Mouse (Mus musculus): ENCODE measurements around the gene Trak1. TPM values are rescaled to one million over a fixed set of nuclear protein-coding genes. Genes with fewer than 3 reads are reported as not detected.

Gene Trak1
- polyA plus RNA-seq, 1 experiment from 2014 or later, result 21.2 TPM

DNA sequence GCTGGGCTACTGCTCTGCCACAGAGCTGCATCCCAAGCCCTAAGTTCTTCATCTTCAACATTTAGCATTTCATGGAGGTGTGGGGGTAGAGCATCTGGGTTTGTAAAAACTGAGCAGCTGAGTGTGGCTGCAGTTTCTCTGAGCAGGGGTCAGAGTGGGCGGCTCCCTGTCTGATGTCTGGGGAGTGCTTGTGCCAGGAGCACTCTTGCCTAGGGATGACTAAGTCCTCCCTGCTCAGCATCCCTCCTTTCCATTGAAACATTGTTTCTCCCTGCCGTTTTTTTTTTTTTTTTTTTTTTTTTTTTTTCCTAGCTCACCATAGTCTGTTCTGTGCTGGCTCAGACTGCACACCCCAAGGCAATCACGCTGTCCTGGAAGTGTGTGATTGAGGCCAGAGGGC is 53.3 kb downstream of the Trak1 start:
- no peak overlapping the region for H3K9ac ChIP-seq (ENCODE audit: low read depth, low read length)
- H3K4me2 ChIP-seq (replicated peaks; ENCODE audit: low read depth, low read length), result no peak overlapping the region
- peaks cover 18% of the 10 kb centered on the region for H3K4me1 ChIP-seq (replicated peaks; ENCODE audit: control insufficient read depth, insufficient read depth, low read length)
- no peaks in the 10 kb centered on the region for H3K36me3 ChIP-seq (ENCODE audit: control insufficient read depth, insufficient read depth, low read length)
- 41% methylated on average over 3 of the region's 3 CpGs for WGBS
- ATAC-seq (ENCODE audit: low FRiP score) (no peak), DNase-seq (ENCODE audit: low spot score) (no peak)
- no peaks in the 10 kb centered on the region for H3K9me3 ChIP-seq (ENCODE audit: control insufficient read depth, low read length)
- no peaks in the 10 kb centered on the region for H3K27me3 ChIP-seq (ENCODE audit: control insufficient read depth, insufficient read depth, low read length)
- H3K4me3 ChIP-seq (ENCODE audit: low read depth, low read length), result no peak overlapping the region
- no peak overlapping the region for H3K27ac ChIP-seq (ENCODE audit: low read depth, low read length)

DNA sequence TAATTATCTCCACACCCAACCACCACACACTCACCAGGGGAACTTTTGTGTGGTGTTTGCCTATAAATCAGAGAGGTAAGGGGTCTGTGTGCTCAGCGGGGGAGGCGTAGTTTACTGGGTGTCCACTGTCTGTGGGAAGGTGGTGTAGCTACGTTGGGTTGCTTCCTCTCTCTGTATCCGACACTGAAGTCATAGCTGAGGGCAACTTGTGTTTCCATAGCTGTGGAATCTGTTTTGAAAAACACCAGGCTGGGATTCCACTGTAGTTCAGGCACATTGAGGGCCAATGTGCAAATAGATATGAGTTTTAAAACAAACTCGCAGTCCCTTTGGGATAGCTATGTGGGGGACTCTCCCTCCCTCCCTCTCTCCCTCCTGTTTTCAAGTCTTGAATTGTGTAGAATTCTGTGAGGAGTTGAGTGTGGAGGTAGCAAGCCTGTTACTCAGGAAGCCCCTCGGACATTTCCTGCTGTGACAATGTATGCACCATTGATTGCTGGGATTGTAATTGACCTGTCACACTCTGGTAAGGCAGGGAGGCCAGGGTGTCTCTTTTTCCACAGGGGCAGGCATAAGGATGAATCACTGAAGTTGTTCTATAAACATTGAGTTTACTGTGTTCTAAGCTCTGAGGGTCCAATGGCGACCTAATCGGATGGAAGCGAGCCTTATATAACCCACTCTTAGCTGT is 54.2 kb downstream of the Trak1 start:
- no peaks in the 10 kb centered on the region for H3K9me3 ChIP-seq (ENCODE audit: control insufficient read depth, low read length)
- H3K27me3 ChIP-seq (ENCODE audit: control insufficient read depth, insufficient read depth, low read length), result no peaks in the 10 kb centered on the region
- no peak overlapping the region for H3K4me2 ChIP-seq (replicated peaks; ENCODE audit: low read depth, low read length)
- H3K4me3 ChIP-seq (ENCODE audit: low read depth, low read length), result no peak overlapping the region
- DNase-seq (ENCODE audit: low spot score) (no peak), ATAC-seq (ENCODE audit: low FRiP score) (no peak)
- peaks cover 18% of the 10 kb centered on the region for H3K4me1 ChIP-seq (replicated peaks; ENCODE audit: control insufficient read depth, insufficient read depth, low read length)
- no peak overlapping the region for H3K9ac ChIP-seq (ENCODE audit: low read depth, low read length)
- no peak overlapping the region for H3K27ac ChIP-seq (ENCODE audit: low read depth, low read length)
- no peaks in the 10 kb centered on the region for H3K36me3 ChIP-seq (ENCODE audit: control insufficient read depth, insufficient read depth, low read length)
- 53% methylated on average over 9 of the region's 9 CpGs for WGBS

- Histone ChIP-seq H3K4me3 (ENCODE audit: low read depth, low read length) (no peak overlapping the region), H3K9ac (ENCODE audit: low read depth, low read length) (no peak overlapping the region), H3K4me1 (replicated peaks; ENCODE audit: control insufficient read depth, insufficient read depth, low read length) (peaks cover 18% of the 10 kb centered on the region), H3K36me3 (ENCODE audit: control insufficient read depth, insufficient read depth, low read length) (no peaks in the 10 kb centered on the region), H3K27ac (ENCODE audit: low read depth, low read length) (no peak overlapping the region; the same call in 1 of the 2 replicates), H3K27me3 (ENCODE audit: control insufficient read depth, insufficient read depth, low read length) (no peaks in the 10 kb centered on the region), H3K9me3 (ENCODE audit: control insufficient read depth, low read length) (no peaks in the 10 kb centered on the region), H3K4me2 (replicated peaks; ENCODE audit: low read depth, low read length) (no peak overlapping the region)
- ATAC-seq (ENCODE audit: low FRiP score) (peak; percentile 25; the same call in 1 of the 2 replicates), DNase-seq (ENCODE audit: low spot score) (peak; percentile 67)
- WGBS, result 24% methylated on average over 11 of the region's 11 CpGs
Measured at GRCm38 (mm10) chr9:121352131-121352606, 54.9 kb downstream of the Trak1 start.

DNA sequence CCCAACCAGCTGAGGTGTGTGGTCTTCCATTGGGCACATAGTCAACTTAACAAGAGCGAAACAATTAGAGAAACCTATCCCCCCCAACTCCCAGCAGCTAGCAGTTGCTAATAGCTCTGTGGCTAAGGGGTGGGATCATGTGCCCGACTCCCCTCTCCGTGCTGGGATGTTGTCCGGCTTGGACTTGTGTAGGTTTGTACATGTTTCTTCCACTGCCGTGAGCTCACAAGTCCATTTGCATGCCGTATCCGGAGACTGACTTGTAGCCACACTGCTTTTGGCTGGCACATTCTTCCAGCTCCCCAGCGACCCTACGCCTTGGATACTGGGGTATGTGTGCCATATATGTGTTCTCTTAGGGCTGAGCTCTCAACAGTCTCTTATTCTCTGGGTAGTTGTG is 55.4 kb downstream of the Trak1 start:
- whole genome bisulfite sequencing, result 87% methylated on average over 9 of the region's 9 CpGs
- no peak overlapping the region for H3K27ac ChIP-seq (ENCODE audit: low read depth, low read length)
- peaks cover 17% of the 10 kb centered on the region for H3K4me1 ChIP-seq (replicated peaks; ENCODE audit: control insufficient read depth, insufficient read depth, low read length)

GRCm38 (mm10) chr9:121354792-121355390 is 57.6 kb downstream of the Trak1 start:
- Histone ChIP-seq H3K4me1 (replicated peaks; ENCODE audit: control insufficient read depth, insufficient read depth, low read length) (peaks cover 15% of the 10 kb centered on the region), H3K4me2 (replicated peaks; ENCODE audit: low read depth, low read length) (no peak overlapping the region), H3K27ac (ENCODE audit: low read depth, low read length) (no peak overlapping the region), H3K36me3 (ENCODE audit: control insufficient read depth, insufficient read depth, low read length) (no peaks in the 10 kb centered on the region), H3K9me3 (ENCODE audit: control insufficient read depth, low read length) (no peaks in the 10 kb centered on the region), H3K9ac (ENCODE audit: low read depth, low read length) (no peak overlapping the region), H3K27me3 (ENCODE audit: control insufficient read depth, insufficient read depth, low read length) (no peaks in the 10 kb centered on the region), H3K4me3 (ENCODE audit: low read depth, low read length) (no peak overlapping the region)
- no peak for DNase-seq (ENCODE audit: low spot score)
- WGBS, result 68% methylated on average over 4 of the region's 4 CpGs
- ATAC-seq (ENCODE audit: low FRiP score), result no peak

More for the DNA sequence above, 55.4 kb downstream of the Trak1 start:
- no peak overlapping the region for H3K4me3 ChIP-seq (ENCODE audit: low read depth, low read length)
- H3K9me3 ChIP-seq (ENCODE audit: control insufficient read depth, low read length), result no peaks in the 10 kb centered on the region
- H3K9ac ChIP-seq (ENCODE audit: low read depth, low read length), result no peak overlapping the region
- no peak overlapping the region for H3K4me2 ChIP-seq (replicated peaks; ENCODE audit: low read depth, low read length)
- H3K36me3 ChIP-seq (ENCODE audit: control insufficient read depth, insufficient read depth, low read length), result no peaks in the 10 kb centered on the region
- H3K27me3 ChIP-seq (ENCODE audit: control insufficient read depth, insufficient read depth, low read length), result no peaks in the 10 kb centered on the region
- no peak for DNase-seq (ENCODE audit: low spot score)
- no peak for ATAC-seq (ENCODE audit: low FRiP score)

DNA sequence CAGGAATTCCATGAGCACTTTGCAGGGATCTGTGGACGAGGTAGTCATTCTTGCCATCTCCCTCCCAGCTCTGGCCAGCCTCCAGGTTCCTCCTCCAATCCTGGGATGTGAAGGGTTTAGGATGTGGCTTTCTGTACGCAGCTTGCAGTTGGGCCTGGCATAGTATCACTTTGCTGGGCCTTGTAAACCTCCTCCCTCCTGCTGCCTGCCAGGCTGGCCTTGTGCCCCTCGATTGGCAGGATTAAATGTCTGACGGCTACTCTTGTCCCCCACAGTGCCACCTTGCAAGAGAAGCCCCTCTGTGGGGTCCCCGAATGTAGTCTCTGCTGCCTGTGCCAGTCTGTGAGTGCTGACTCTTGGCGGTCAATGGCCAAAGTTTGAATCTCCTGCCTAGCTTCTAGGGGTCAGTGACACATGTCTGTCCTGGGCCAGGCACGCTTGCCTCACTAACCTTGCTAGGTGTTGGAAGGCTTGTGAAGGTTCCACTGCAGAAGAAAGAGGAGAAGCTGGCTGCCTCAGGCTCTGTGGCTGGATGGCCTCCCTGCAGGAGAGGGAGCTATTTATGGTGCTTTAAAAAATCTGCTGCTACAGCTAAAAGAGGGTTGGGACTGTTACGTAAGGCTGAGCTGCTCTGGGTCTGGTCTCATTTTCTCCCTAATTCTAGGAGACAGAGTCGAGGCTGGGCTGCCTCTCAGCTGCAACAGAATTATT is 58.3 kb downstream of the Trak1 start:
- Histone ChIP-seq H3K9ac (ENCODE audit: low read depth, low read length) (no peak overlapping the region), H3K4me3 (ENCODE audit: low read depth, low read length) (no peak overlapping the region), H3K4me2 (replicated peaks; ENCODE audit: low read depth, low read length) (no peak overlapping the region), H3K9me3 (ENCODE audit: control insufficient read depth, low read length) (no peaks in the 10 kb centered on the region), H3K4me1 (replicated peaks; ENCODE audit: control insufficient read depth, insufficient read depth, low read length) (peaks cover 19% of the 10 kb centered on the region), H3K27me3 (ENCODE audit: control insufficient read depth, insufficient read depth, low read length) (no peaks in the 10 kb centered on the region), H3K27ac (ENCODE audit: low read depth, low read length) (no peak overlapping the region), H3K36me3 (ENCODE audit: control insufficient read depth, insufficient read depth, low read length) (no peaks in the 10 kb centered on the region)
- DNase-seq (ENCODE audit: low spot score) (no peak), ATAC-seq (ENCODE audit: low FRiP score) (no peak)
- WGBS, result 78% methylated on average over 9 of the region's 9 CpGs

GRCm38 (mm10) chr9:121357102-121357501 is 59.8 kb downstream of the Trak1 start:
- ATAC-seq (ENCODE audit: low FRiP score), result no peak
- DNase-seq (ENCODE audit: low spot score), result no peak
- no peaks in the 10 kb centered on the region for H3K27me3 ChIP-seq (ENCODE audit: control insufficient read depth, insufficient read depth, low read length)
- H3K27ac ChIP-seq (ENCODE audit: low read depth, low read length), result no peak overlapping the region
- H3K4me2 ChIP-seq (replicated peaks; ENCODE audit: low read depth, low read length), result no peak overlapping the region
- H3K4me1 ChIP-seq (replicated peaks; ENCODE audit: control insufficient read depth, insufficient read depth, low read length), result peaks cover 20% of the 10 kb centered on the region
- H3K9me3 ChIP-seq (ENCODE audit: control insufficient read depth, low read length), result no peaks in the 10 kb centered on the region
- no peak overlapping the region for H3K9ac ChIP-seq (ENCODE audit: low read depth, low read length)
- 85% methylated on average over 5 of the region's 5 CpGs for WGBS
- no peak overlapping the region for H3K4me3 ChIP-seq (ENCODE audit: low read depth, low read length)
- H3K36me3 ChIP-seq (ENCODE audit: control insufficient read depth, insufficient read depth, low read length), result no peaks in the 10 kb centered on the region

GRCm38 (mm10) chr9:121357582-121358275 is 60.4 kb downstream of the Trak1 start:
- DNase-seq (ENCODE audit: low spot score) (no peak), ATAC-seq (ENCODE audit: low FRiP score) (no peak)
- Histone ChIP-seq H3K36me3 (ENCODE audit: control insufficient read depth, insufficient read depth, low read length) (no peaks in the 10 kb centered on the region), H3K9me3 (ENCODE audit: control insufficient read depth, low read length) (no peaks in the 10 kb centered on the region), H3K9ac (ENCODE audit: low read depth, low read length) (no peak overlapping the region), H3K4me3 (ENCODE audit: low read depth, low read length) (no peak overlapping the region), H3K4me1 (replicated peaks; ENCODE audit: control insufficient read depth, insufficient read depth, low read length) (peaks cover 15% of the 10 kb centered on the region), H3K27me3 (ENCODE audit: control insufficient read depth, insufficient read depth, low read length) (no peaks in the 10 kb centered on the region), H3K27ac (ENCODE audit: low read depth, low read length) (no peak overlapping the region), H3K4me2 (replicated peaks; ENCODE audit: low read depth, low read length) (no peak overlapping the region)
- 89% methylated on average over 16 of the region's 16 CpGs for WGBS

Data from hindbrain, embryonic 11.5 days (tissue).